Mouse (Mus musculus): ENCODE results near the gene Folr2.

DNA sequence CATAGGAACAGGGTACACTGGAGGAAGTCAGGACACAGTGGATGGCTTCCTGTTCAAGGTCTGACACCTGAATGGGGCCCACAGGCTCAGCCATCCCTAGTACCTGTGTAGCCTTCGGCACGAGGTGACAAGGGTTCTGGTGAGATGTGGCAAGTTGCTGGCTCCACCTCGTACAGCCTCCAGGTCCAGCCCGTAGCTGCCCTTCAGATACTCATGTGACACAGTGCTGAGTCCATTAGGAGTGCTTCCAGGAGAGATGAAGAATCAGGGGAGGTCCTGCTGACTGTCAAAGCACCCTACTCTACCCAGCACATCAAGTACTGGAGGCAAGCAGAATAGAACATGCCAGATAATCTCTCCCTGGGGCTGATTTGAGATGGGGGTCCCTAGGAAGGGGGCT lies 24.6 kb downstream of the Folr2 start:
- no peak for TF ChIP-seq POLR2A (IDR thresholded peaks at IDR 0.05; ENCODE audit: low read depth, low read length)
- TF ChIP-seq CTCF (IDR thresholded peaks at IDR 0.05; ENCODE audit: extremely low read depth, insufficient read depth, insufficient read length, insufficient replicate concordance) = no peak

Measured in spleen, adult 2 months (tissue).